Mouse (Mus musculus) left cerebral cortex, adult 8-10 months (tissue): ENCODE data around the gene Macrod2. TPM values are rescaled to one million over a fixed set of nuclear protein-coding genes. Genes with fewer than 3 reads are reported as not detected.

ENCODE experiments used
- DNase-seq, 2 experiments: peaks; one replicate each; pipeline ENCODE4 v3.0.0; 2022; ENCODE audit warnings: low spot score in 2 of 2
- total RNA-seq, 4 experiments: library from RNA; stranded (reverse); gene quantifications; 2 replicates each; pipeline ENCODE4 v1.2.4; 2022

Gene Macrod2
- total RNA-seq = 10 to 100 TPM; 48.9 to 57.5 (median 51.2) TPM

- DNase-seq = peak; percentile 93 to 98
Measured at GRCm38 (mm10) chr2:140395179-140395578, at the start of gene Macrod2. Macrod2 (plus strand) TSS chr2:140395309.

GRCm38 (mm10) chr2:140359905-140360304 lies 35.2 kb upstream of the Macrod2 start:
- DNase-seq = no peak

- no peak for DNase-seq
Measured at GRCm38 (mm10) chr2:140364804-140365203, 30.3 kb upstream of the Macrod2 start.

GRCm38 (mm10) chr2:140389525-140389924 lies 5.6 kb upstream of the Macrod2 start, which contains the start of gene Sel1l2:
Sel1l2 (minus strand) TSS chr2:140389706.
- no peak for DNase-seq

- peak; percentile 19 to 29 for DNase-seq
Measured at GRCm38 (mm10) chr2:140395744-140396231, 679 bp downstream of the Macrod2 start.

GRCm38 (mm10) chr2:140425844-140426243 lies 30.7 kb downstream of the Macrod2 start:
- no peak for DNase-seq

- DNase-seq = no peak
Measured at GRCm38 (mm10) chr2:140427283-140427682, 32.2 kb downstream of the Macrod2 start.

GRCm38 (mm10) chr2:140439081-140439480 lies 44.0 kb downstream of the Macrod2 start:
- no peak for DNase-seq

- DNase-seq = no peak
Measured at GRCm38 (mm10) chr2:140448636-140449035, 53.5 kb downstream of the Macrod2 start.

GRCm38 (mm10) chr2:140475770-140476169 lies 80.7 kb downstream of the Macrod2 start:
- peak in 1 of 2 experiments; percentile 15 for DNase-seq

- DNase-seq = no peak
Measured at GRCm38 (mm10) chr2:140476891-140477290, 81.8 kb downstream of the Macrod2 start.

GRCm38 (mm10) chr2:140482604-140483003 lies 87.5 kb downstream of the Macrod2 start:
- DNase-seq = no peak

GRCm38 (mm10) chr2:140497688-140498087 lies 102.6 kb downstream of the Macrod2 start:
- peak in 1 of 2 experiments; percentile 54 for DNase-seq

GRCm38 (mm10) chr2:140500951-140501350 lies 105.8 kb downstream of the Macrod2 start:
- DNase-seq = peak; percentile 43 to 60

- DNase-seq = no peak
Measured at GRCm38 (mm10) chr2:140521472-140521871, 126.4 kb downstream of the Macrod2 start.

- DNase-seq = peak in 1 of 2 experiments; percentile 17
Measured at GRCm38 (mm10) chr2:140530214-140530613, 135.1 kb downstream of the Macrod2 start.

GRCm38 (mm10) chr2:140532024-140532423 lies 136.9 kb downstream of the Macrod2 start:
- DNase-seq = no peak

- DNase-seq = no peak
Measured at GRCm38 (mm10) chr2:140532859-140533519, 137.9 kb downstream of the Macrod2 start.

GRCm38 (mm10) chr2:140533621-140534020 lies 138.5 kb downstream of the Macrod2 start:
- DNase-seq = no peak

GRCm38 (mm10) chr2:140534583-140534982 lies 139.5 kb downstream of the Macrod2 start:
- no peak for DNase-seq

GRCm38 (mm10) chr2:140535832-140536571 lies 140.9 kb downstream of the Macrod2 start:
- DNase-seq = no peak

GRCm38 (mm10) chr2:140549286-140549685 lies 154.2 kb downstream of the Macrod2 start:
- DNase-seq = no peak
